Mouse (Mus musculus) embryo, embryonic 9.5 days (tissue): ENCODE data around the gene Cfap46.

Source experiments
- DNase-seq: peaks from one replicate; pipeline ENCODE4 v3.0.0-alpha.2; 2017; ENCODE audit errors: extremely low spot score

Cfap46 gene

DNA sequence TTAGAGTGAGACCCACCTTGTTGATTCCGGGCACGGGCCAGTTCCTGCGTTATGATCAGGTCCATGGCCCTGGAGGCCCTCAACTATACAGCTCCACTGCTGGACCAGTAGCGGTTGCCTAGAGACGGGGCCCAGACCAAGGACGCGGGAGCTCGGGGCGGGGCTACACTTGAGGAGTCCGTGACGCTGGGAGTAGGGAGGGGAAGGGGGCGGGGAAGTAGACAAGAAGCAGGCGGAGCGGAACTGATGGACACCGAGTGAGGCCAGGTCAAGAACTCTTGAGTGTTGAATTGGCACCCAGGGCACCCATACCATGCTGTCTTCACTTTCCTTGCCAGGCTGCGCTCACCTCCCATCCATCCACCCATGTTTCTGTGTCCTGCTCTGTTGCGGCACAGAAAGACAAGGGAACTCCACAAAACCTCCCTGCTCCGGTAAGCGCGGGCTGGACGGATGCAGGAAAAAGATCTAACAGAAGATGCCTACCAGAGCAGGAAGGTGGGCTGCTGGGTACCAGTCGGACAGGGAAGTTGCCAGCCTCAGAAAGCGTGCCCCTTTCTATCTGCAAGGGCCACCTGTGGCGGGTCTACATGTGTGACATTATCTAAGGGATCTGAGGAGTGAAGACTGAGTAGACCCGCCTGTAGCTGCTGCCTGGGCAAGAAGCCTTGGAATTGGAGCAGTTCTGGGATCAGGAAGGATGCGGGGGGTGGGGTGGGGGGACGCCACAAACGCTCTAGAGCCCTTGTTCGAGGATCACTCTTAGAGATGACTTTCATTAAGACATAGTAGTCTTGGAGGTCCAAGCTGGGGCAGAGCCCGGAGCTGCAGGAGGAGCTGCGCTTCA, at the start of gene Cfap46:
TSS of gene Cfap46 (minus strand) at position 112 of the 847 bp plus-strand sequence.
- DNase-seq, result peak; percentile 91

- DNase-seq, result no peak
Observed at GRCm38 (mm10) chr7:139731276-139731696, 47.7 kb upstream of the Cfap46 start.

DNA sequence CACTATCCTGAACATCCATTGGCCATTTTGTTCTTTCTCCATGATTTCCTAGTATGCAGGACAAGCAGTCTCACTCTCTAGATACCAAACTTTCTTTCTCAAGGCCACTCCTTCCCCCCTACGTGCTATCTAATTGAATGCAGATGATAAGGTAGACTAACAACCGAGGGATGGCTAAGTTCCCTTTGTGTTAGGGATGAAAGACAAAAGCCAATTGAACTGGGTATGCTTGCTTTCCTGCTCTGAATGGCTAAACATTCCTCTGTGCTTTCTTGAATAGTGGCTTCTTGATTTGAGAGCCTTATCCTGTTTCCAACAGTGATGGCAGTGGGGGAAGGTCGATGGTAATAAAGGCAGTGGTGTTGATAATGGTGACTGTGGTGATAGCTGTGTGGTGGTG, 43.5 kb upstream of the Cfap46 start:
- no peak for DNase-seq

GRCm38 (mm10) chr7:139725641-139726040, 42.0 kb upstream of the Cfap46 start:
- DNase-seq, result no peak

GRCm38 (mm10) chr7:139723986-139724385, 40.4 kb upstream of the Cfap46 start:
- no peak for DNase-seq

DNA sequence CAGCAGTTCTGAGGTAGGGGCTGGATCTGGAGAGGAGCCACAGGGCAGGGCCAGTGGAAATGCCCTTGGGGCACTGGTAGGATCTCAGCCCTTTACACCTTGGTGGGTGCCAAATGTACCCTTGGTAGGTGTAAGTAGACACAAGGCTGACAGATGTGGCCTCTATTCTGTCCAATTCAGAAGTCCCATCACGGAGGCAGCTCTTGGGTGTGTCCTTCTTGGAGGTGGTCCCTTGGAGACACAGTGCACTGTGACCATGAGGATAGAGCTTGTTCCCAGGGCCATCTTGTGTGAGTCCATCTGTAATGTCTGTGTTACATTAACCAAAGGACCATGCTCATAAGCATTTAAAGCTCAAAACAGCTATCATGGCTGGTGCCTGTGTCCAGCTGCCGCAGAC, 37.6 kb upstream of the Cfap46 start:
- no peak for DNase-seq

- DNase-seq, result no peak
Observed at GRCm38 (mm10) chr7:139717781-139718180, 34.2 kb upstream of the Cfap46 start.

- no peak for DNase-seq
Observed at GRCm38 (mm10) chr7:139711821-139712220, 28.2 kb upstream of the Cfap46 start.

DNA sequence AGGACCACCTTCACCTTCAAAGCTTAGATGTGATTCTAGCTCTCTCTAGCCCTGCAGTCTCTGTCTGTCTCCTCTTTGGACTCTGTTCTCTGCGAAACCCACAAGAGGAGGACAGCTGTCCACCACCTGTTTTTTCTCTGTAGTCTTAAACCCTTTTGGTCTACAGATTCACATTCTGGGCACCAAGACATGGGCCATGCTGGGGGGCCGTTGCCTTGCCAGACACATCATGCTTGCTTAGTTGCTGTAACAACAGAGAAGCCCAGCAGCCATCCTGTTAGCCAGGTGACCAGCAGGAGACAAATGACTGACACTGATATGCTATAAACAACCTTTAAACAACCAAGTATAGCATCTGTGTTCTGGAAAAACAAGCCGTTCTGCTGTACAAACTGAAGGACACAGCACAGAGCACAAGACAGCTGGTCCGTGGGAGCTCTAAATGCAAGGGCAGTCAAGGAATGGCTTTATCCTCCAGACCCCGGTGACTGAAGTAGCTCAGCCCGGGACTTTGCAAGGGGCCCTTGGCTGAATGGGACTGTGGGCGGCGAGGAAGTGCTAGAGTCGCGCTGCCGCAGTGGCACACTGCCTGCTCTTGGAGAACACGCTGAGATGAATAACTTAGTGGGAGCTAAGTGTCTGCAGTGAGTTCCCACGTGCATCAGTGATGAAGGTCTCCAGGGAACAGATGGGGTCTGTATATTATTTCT, 22.9 kb upstream of the Cfap46 start:
- DNase-seq, result no peak

DNA sequence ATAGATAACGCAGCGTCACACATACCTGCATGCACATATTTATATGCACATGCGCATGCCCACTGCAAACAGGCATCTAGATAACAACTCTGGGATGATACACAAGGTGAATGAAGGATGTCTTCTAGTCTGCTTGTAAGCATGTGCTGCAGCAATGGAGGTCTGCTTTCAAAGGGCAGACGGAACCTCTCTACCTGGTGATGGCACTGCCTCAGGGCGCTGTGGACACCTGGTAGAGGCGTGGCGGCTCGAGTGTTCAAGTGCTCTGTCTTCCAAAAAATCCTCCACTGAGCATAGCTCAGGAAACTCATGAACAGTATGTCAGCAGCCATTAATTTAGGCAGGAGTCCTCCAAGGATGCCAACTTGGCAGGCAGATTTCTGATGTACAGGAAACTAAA, 22.2 kb upstream of the Cfap46 start:
- no peak for DNase-seq

DNA sequence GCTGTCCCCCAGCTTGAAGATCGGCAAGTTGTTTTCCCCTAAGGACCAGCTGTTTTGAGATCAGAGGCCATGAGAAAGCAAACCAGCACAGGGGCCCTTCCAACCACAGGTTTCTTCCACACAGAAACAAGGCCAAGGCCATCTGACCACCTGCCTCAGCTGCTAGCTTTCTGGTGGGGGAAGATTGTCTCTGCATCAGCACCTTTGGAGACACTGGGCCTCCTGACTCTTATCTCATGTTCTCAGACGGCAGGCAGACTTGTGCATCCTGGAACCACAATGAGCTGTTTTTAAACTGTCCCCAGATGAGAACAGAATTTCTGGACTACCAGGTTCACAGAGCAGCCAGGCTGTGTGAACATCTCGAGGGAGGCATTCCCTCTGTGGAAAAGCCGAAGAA, 21.5 kb upstream of the Cfap46 start:
- DNase-seq, result no peak

GRCm38 (mm10) chr7:139703826-139704199, 20.2 kb upstream of the Cfap46 start:
- no peak for DNase-seq

DNA sequence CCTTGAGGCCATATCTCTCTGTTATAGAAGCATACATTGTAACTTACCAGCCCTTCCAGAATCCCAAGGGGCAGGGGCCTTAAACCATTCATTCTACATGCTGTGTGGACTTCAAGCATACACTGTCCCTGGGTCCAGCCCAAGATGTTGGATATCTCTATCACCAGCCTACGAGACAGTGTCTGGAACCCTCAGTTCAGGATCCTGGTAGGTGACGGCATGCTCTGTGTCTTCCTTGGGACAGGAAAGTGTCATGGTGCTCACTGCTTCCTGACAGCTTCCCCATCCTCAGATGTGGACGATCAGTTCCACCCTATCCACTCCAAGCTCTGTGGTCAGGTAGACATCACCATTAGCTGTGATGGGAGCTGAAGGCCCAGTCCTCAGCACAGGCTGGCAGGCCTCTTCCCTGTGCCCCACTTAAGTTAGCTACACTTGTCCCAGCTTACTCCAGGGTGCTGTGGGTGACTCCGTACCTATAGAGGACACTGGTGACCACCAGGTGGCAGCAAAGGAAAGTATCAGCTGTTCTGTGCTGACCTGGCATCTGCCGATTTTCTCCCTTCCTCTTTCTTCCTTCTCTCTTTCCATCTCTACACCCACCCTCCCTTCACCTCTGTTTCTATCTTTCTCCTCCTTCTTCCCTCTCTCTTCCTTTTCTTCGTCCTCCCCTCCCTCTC, 19.7 kb upstream of the Cfap46 start:
- peak; percentile 68 for DNase-seq

- DNase-seq, result no peak
Observed at GRCm38 (mm10) chr7:139701651-139702301, 18.2 kb upstream of the Cfap46 start.

- no peak for DNase-seq
Observed at GRCm38 (mm10) chr7:139692641-139693294, 9.2 kb upstream of the Cfap46 start.

- no peak for DNase-seq
Observed at GRCm38 (mm10) chr7:139692211-139692610, 8.6 kb upstream of the Cfap46 start.

- DNase-seq, result peak; percentile 11
Observed at GRCm38 (mm10) chr7:139685336-139685735, 1.7 kb upstream of the Cfap46 start.

DNA sequence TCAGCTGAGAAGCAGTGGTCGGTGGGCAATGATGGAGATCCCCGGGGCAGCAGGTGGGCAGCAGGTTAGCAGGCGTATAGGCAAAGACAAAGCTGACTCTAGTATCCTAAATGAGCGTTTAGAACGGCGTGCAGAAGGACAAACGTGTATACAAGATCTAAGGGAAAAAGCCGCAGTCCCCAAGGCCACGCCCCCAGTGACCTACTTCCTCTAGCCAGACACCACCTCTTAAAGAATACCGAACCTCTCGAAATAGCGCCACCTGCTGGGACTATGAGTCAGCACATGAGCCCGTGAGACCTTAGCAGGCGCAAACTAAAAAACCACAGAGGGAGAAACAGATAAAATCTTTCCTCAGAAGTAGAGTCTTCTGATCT, 924 bp upstream of the Cfap46 start:
- peak; percentile 85 for DNase-seq

- DNase-seq, result no peak
Observed at GRCm38 (mm10) chr7:139681921-139682598, 1.6 kb downstream of the Cfap46 start.

DNA sequence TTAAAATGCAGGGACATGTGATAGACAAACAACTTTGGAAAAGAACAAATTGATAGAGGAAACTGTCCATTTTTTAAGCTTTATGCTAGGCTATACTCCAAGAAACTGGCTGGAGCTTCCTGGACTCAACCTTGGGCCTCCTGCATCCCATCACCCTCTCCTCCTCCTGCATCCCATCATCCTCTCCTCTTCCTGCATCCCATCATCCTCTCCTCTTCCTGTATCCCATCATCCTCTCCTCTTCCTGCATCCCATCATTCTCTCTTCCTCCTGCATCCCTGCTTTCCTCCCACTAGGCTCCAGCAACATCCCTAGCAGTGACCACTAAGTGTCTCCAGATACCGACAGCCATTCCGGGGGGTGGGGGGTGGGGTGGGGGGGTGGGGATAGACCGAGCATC, 7.2 kb downstream of the Cfap46 start:
- no peak for DNase-seq

DNA sequence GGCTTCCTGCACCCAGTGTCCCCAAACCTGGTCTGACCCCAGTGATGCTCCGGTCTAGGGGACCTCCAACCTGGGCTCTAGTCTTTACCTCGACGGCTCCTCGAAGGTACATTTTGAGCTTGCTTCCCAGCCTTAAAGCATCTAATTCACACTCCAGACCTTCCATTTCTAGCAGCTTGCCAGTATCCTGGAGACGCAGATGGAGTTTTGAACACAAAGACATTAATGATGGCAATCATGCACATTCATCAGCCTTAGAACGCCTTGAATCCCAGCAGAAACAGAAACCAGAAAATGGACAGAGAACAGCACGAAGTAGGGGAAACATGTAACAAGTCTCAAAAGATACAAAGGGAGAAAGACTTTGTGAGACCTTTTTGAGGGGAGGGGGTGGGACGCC, 16.7 kb downstream of the Cfap46 start:
- DNase-seq, result no peak
